Mouse (Mus musculus) layer of hippocampus, adult 18-20 months (tissue): ENCODE measurements around the gene Pld5. TPM values are rescaled to one million over a fixed set of nuclear protein-coding genes. Genes with fewer than 3 reads are reported as not detected.
A peak's percentile ranks its signal among the peaks of the same experiment; 100 is the strongest.

Experiments
- DNase-seq, 2 experiments: peaks; one replicate each; pipeline ENCODE4 v3.0.0; 2022; ENCODE audit warnings: low spot score in 2 of 2
- total RNA-seq, 2 experiments: library from RNA; stranded (reverse); gene quantifications; 2 replicates each; pipeline ENCODE4 v1.2.3; 2021

Gene Pld5
- total RNA-seq, 2 experiments from 2014 or later: 1.5 to 1.8 TPM

DNA sequence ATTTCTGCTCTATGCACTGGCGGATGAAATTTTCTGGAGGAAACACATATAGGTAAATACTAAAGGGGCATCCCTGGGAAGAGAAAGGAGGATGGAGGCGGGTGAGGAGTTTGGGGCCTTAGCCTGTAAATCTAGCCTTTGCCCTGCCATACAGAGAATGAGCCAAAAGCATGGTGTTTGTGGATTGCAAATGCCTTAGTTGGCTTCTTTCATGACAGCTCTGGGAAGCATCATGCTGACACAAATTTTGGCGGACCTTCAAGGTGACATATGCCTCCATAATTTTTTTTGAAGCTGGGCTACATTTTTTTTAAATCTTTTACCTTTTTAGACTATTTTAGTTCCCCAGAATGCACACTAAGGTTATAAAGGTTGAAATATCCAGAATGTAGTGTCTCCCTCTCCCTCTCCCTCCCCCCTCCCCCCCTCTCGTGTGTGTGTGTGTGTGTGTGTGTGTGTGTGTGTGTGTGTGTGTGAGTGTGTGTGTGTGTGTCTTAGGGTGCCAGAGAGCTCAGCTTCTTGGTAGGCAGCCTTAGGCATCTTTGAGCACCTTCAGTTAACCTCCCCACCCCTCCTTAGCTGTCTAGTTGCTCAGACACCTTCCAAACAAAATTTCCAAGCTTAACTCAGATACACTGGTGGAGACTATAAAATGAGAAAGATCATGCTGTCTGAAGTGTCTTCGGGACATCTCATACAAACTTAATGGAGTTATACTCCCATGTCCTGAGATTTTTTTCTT is 307.9 kb downstream of the Pld5 start:
- DNase-seq: peak in 1 of 2 experiments; percentile 7

GRCm38 (mm10) chr1:175961786-175962185 is 313.3 kb downstream of the Pld5 start:
- no peak for DNase-seq

DNA sequence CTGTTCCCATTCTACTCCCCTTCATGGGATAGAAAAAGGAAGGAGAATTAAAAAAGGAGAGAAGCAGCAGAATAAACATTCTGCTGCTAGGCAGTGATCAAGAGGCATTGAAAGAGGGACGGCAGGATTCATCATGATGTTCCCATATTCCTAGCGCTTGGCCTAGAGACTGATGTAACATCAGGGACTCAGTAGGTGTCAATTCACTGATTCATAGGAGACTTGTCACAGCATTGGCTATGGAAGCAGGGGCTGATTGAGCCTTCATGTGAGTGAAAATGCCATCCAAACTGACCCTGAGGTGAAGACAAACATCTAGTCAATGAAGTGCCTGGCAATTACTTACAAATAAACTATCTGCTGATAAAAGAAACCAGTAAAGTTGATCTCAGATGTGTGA is 324.3 kb downstream of the Pld5 start:
- no peak for DNase-seq

DNA sequence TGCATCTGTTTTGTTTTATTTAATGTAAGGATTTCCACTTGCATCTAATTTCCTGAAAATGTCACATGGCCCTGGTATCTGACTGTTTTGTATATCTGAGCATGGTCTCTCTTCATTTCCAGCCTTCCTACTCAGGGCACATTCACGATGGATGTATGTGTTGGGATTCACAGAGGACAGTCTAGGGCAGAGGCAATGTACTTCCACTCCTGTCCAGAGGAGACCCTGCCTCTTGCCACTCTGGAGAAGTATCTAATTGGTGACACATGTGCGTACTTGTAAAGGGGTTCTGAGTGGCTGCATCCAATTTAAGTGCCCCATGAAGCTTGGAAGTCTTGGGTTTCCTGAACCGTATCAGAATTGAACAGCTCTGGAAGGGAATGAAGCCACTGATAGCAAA is 324.7 kb downstream of the Pld5 start:
- no peak for DNase-seq

DNA sequence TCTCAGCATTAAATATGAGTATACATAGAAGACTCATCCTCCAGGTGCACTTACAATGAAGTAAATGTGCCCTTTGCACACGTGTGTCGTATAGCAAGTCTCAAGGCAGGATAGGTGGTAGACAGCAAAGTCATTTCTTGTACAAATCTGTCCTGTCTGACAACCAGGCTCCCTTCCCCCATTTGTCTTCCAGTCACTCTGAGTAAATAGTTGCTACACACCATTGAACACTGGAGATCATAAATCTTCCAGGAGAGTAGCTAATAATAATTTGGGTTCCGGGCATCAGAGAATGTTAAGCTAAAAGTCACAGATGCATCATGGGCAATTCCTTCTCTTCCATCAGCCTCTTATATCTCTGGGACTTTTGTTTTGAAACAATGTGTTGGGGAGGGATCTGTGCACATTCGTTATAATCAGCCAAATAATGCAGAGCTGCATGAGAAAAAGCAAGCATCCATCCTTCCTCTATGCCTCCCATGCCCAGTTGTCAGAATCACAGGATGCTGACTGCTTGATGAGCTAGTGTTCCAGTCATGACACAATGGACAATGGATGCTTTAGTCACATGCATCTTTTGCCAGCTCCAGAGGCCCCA is 328.3 kb downstream of the Pld5 start:
- DNase-seq: no peak

DNA sequence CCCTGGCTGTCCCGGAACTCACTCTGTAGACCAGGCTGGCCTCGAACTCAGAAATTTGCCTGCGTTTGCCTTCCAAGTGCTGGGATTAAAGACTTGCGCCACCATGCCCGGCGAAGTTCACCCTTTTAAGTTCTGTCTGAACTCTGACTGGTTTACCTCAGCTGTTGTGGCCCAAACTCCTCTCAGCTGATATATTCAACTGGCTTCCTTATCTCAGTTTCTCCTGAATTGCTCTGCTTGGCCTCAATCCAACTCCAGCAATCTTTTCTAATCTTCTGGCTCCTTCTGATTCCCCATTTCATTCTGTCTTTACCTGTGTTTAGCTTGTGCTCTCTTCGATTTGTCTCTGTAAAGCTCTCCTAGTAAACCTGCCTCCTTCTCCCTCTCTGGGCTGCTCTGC is 331.9 kb downstream of the Pld5 start:
- DNase-seq: no peak

- DNase-seq: no peak
Measured at GRCm38 (mm10) chr1:175938731-175939130, 336.4 kb downstream of the Pld5 start.

DNA sequence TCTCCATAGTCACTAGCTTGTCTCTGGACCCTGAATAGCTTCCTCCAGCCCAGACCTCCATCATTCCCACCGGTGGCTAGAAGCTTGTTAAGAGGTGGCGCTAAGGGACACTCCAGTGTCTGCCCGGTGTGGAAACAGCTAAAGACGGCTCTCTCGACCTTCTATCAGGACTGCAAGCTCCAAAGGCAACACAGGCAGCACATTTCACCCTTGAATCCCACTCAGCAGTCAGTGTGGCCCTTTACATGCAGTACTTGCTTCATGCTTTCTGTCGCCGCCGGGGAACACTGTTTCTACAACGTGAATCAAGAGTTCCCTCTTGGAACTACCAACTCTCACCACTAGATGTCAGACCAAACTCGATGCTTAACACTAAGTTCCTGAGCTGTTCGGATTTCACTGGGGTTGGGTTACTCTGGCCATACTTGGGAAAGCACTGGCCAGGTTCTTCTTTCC is 338.8 kb downstream of the Pld5 start:
- DNase-seq: peak; percentile 42 to 88

GRCm38 (mm10) chr1:175931391-175931790 is 343.7 kb downstream of the Pld5 start:
- no peak for DNase-seq

DNA sequence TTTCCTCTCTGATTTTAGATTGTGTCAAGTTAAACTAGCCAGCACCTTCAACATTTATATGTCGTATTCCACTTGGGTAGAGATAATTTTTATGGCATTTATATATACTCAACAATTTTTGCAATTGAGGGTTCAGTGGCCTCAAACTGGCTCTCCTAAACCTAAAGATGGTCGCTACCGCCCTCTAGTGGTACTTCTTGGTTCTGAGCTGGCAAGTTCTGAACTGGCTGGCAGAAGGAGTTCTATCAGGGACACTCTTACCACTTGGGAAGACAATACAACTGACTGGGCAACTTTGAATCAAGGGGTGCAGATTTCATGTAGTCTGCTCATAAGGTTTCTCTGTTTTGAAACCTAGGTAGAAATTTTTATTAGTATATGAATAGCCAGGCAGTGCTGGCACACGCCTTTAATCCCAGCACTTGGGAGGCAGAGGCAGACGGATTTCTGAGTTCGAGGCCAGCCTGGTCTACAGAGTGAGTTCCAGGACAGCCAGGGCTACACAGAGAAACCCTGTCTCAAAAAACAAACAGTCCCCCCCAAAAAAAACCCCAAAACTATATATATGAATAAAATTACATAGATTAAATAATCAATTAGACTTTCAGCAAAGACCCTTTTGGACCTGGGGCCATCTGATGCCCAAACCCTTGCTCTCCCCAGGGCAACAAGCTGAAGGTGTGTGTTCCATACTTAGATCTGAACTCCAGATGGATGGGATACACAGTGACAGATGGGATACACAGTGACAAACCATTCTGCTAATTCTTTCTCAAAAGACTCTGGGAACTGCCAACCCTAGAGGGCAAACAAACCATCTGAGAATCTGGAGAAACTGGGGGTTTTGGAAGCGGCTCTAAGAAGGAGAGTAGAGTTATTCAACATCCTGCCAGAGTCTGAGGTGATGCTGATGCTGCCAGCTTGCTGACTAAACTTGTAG is 351.0 kb downstream of the Pld5 start:
- peak; percentile 46 to 86 for DNase-seq

GRCm38 (mm10) chr1:175921091-175921490 is 354.0 kb downstream of the Pld5 start:
- DNase-seq: no peak

DNA sequence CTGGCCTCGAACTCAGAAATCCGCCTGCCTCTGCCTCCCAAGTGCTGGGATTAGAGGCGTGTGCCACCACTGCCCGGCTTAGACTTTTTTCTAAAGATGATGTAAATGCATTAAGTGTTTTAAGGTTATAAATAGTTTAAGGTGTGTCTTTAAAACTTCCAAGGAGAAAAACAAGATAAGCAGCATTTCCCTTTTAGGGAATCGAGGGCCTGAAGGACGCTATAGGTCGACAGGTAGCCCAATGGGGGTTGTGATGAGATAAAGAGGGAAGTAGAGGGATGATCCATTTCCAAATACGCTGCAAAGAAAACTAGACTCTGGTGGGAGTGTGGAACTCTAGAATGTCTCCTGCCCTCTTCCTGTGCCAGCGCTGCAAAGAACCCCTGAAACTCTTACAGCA is 355.1 kb downstream of the Pld5 start, which contains the start of gene Gm38100:
TSS of gene Gm38100 (plus strand) at position 301 of the 400 bp plus-strand sequence.
- no peak for DNase-seq

- DNase-seq: no peak
Measured at GRCm38 (mm10) chr1:175913728-175914303, 361.3 kb downstream of the Pld5 start.
